Mouse (Mus musculus): ENCODE results near the gene Prap1. TPM values are rescaled to one million over a fixed set of nuclear protein-coding genes. Genes with fewer than 3 reads are reported as not detected.

Gene Prap1
- not detected in 2 replicates for polyA plus RNA-seq (2012; rRNA removed)

GRCm38 (mm10) chr7:140092924-140093528, at the start of gene Prap1:
TSS of gene Prap1 (plus strand) at chr7:140093395.
- no peak within 1 kb of the TSS for H3K27ac ChIP-seq (ENCODE audit: insufficient read depth, low read length)

GRCm38 (mm10) chr7:140045546-140045945, 47.6 kb upstream of the Prap1 start:
- H3K4me3 ChIP-seq (ENCODE audit: insufficient read depth, low read length) = no peak overlapping the region
- TF ChIP-seq CTCF (IDR thresholded peaks at IDR 0.05; ENCODE audit: extremely low read depth, insufficient read depth, low read length) (no peak), POLR2A (IDR thresholded peaks at IDR 0.05; ENCODE audit: extremely low read depth, insufficient read depth, low read length) (no peak)
- no peak overlapping the region for H3K27ac ChIP-seq (ENCODE audit: insufficient read depth, low read length)
- no peaks in the 10 kb centered on the region for H3K4me1 ChIP-seq (ENCODE audit: control insufficient read depth, insufficient read depth, low read length)

More at GRCm38 (mm10) chr7:140092924-140093528, at the start of gene Prap1:
- no peak for TF ChIP-seq CTCF (IDR thresholded peaks at IDR 0.05; ENCODE audit: extremely low read depth, insufficient read depth, low read length)
- no peak for TF ChIP-seq POLR2A (IDR thresholded peaks at IDR 0.05; ENCODE audit: extremely low read depth, insufficient read depth, low read length)
- H3K4me3 ChIP-seq (ENCODE audit: insufficient read depth, low read length) = no peak within 1 kb of the TSS
- H3K4me1 ChIP-seq (ENCODE audit: control insufficient read depth, insufficient read depth, low read length) = no peaks in the 10 kb centered on the region

- TF ChIP-seq CTCF (IDR thresholded peaks at IDR 0.05; ENCODE audit: extremely low read depth, insufficient read depth, low read length) = no peak
- Histone ChIP-seq H3K4me1 (ENCODE audit: control insufficient read depth, insufficient read depth, low read length) (no peaks in the 10 kb centered on the region), H3K4me3 (ENCODE audit: insufficient read depth, low read length) (peak overlapping the region; percentile 1; the same call in 1 of the 2 replicates), H3K27ac (ENCODE audit: insufficient read depth, low read length) (no peak overlapping the region)
Observed at GRCm38 (mm10) chr7:140047811-140048311, 45.3 kb upstream of the Prap1 start.

- Histone ChIP-seq H3K4me1 (ENCODE audit: control insufficient read depth, insufficient read depth, low read length) (no peaks in the 10 kb centered on the region), H3K27ac (ENCODE audit: insufficient read depth, low read length) (no peak within 1 kb of the TSS), H3K4me3 (ENCODE audit: insufficient read depth, low read length) (peak within 1 kb of the TSS; percentile 1; the same call in 1 of the 2 replicates)
- TF ChIP-seq CTCF (IDR thresholded peaks at IDR 0.05; ENCODE audit: extremely low read depth, insufficient read depth, low read length) = no peak
- no peak for TF ChIP-seq POLR2A (IDR thresholded peaks at IDR 0.05; ENCODE audit: extremely low read depth, insufficient read depth, low read length)
Observed at GRCm38 (mm10) chr7:140048361-140049114, 44.7 kb upstream of the Prap1 start, which contains the start of gene Msx3. TSS of gene Msx3 (minus strand) at chr7:140049089.

- Histone ChIP-seq H3K4me3 (ENCODE audit: insufficient read depth, low read length) (0 out of 2 replicates have a peak overlapping the region, but pooled peaks have one; percentile 0), H3K27ac (ENCODE audit: insufficient read depth, low read length) (no peak overlapping the region), H3K4me1 (ENCODE audit: control insufficient read depth, insufficient read depth, low read length) (no peaks in the 10 kb centered on the region)
- TF ChIP-seq CTCF (IDR thresholded peaks at IDR 0.05; ENCODE audit: extremely low read depth, insufficient read depth, low read length) (no peak), POLR2A (IDR thresholded peaks at IDR 0.05; ENCODE audit: extremely low read depth, insufficient read depth, low read length) (no peak)
Observed at GRCm38 (mm10) chr7:140049115-140049689, 44.0 kb upstream of the Prap1 start.

- Histone ChIP-seq H3K4me3 (ENCODE audit: insufficient read depth, low read length) (no peak overlapping the region), H3K4me1 (ENCODE audit: control insufficient read depth, insufficient read depth, low read length) (no peaks in the 10 kb centered on the region; the same call in 1 of the 2 replicates), H3K27ac (ENCODE audit: insufficient read depth, low read length) (no peak overlapping the region)
- TF ChIP-seq CTCF (IDR thresholded peaks at IDR 0.05; ENCODE audit: extremely low read depth, insufficient read depth, low read length) (no peak), POLR2A (IDR thresholded peaks at IDR 0.05; ENCODE audit: extremely low read depth, insufficient read depth, low read length) (no peak)
Observed at GRCm38 (mm10) chr7:140054124-140054523, 39.1 kb upstream of the Prap1 start.

GRCm38 (mm10) chr7:140057413-140058407, 35.5 kb upstream of the Prap1 start:
- H3K4me3 ChIP-seq (ENCODE audit: insufficient read depth, low read length) = peak overlapping the region; percentile 8
- H3K4me1 ChIP-seq (ENCODE audit: control insufficient read depth, insufficient read depth, low read length) = no peaks in the 10 kb centered on the region; the same call in 1 of the 2 replicates
- no peak for TF ChIP-seq POLR2A (IDR thresholded peaks at IDR 0.05; ENCODE audit: extremely low read depth, insufficient read depth, low read length)
- TF ChIP-seq CTCF (IDR thresholded peaks at IDR 0.05; ENCODE audit: extremely low read depth, insufficient read depth, low read length) = no peak
- H3K27ac ChIP-seq (ENCODE audit: insufficient read depth, low read length) = no peak overlapping the region

- no peak overlapping the region for H3K27ac ChIP-seq (ENCODE audit: insufficient read depth, low read length)
- TF ChIP-seq CTCF (IDR thresholded peaks at IDR 0.05; ENCODE audit: extremely low read depth, insufficient read depth, low read length) (no peak), POLR2A (IDR thresholded peaks at IDR 0.05; ENCODE audit: extremely low read depth, insufficient read depth, low read length) (no peak)
- no peaks in the 10 kb centered on the region; the same call in 1 of the 2 replicates for H3K4me1 ChIP-seq (ENCODE audit: control insufficient read depth, insufficient read depth, low read length)
- H3K4me3 ChIP-seq (ENCODE audit: insufficient read depth, low read length) = 0 out of 2 replicates have a peak overlapping the region, but pooled peaks have one; percentile 8
Observed at GRCm38 (mm10) chr7:140058528-140058927, 34.7 kb upstream of the Prap1 start.

Measured in cortical plate, adult 2 months (tissue).